Mouse (Mus musculus): Measurements from ENCODE around the gene Fam120b. TPM values are rescaled to one million over a fixed set of nuclear protein-coding genes. Genes with fewer than 3 reads are reported as not detected.
A peak's percentile ranks its signal among the peaks of the same experiment; 100 is the strongest.

Fam120b gene
- 42.4 and 45.0 TPM in 2 replicates for polyA plus RNA-seq (2015; fragmentation: Nextera tagmentation; extraction: Ambion mirVana)

DNA sequence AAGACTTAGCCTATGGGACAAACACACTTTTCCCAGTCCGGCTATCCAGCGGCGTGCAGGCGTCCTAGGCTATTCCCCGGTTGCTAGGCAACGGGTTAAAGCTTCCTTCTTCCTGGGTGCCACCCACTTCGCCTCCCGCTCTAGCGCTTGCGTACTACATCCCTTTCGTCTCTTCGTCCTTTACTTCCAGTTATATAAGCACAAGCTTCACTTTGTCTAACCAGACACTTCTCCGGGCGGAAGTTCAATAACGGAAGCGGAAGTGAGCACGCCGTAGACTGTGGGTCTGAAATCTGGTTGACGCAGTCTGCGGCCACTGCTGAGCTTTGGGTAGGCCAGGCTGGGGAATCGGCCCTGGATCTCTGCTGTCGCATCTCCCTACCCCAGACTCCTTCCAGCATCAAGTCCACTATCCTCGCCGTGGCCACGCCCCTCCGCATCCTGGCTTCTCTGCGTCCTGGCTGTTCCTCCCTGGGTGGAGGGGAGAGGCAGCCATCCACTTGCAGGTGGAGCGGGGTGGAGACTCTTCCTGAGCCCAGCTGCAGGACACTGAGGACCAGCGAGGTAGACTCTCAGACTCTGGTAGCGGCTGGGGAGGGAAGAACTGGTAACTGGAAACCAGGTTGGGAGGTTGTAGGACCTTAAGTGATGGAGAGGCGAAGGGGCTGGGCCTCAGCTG, at the start of gene Fam120b:
TSS of gene Fam120b (plus strand) at position 206 of the 679 bp plus-strand sequence.
- Histone ChIP-seq H3K4me3 (peak within 1 kb of the TSS; percentile 89), H3K4me2 (peak within 1 kb of the TSS; percentile 93), H3K9me3 (no peaks in the 10 kb centered on the region), H3K4me1 (replicated peaks) (peaks cover 36% of the 10 kb centered on the region), H3K27ac (replicated peaks) (peak within 1 kb of the TSS; percentile 94), H3K9ac (peak within 1 kb of the TSS; percentile 96), H3K27me3 (peaks cover 14% of the 10 kb centered on the region), H3K36me3 (no peaks in the 10 kb centered on the region)
- peak; percentile 98 for ATAC-seq (ENCODE audit: low read depth)
- WGBS: under 1% methylated on average over 31 of the region's 31 CpGs

DNA sequence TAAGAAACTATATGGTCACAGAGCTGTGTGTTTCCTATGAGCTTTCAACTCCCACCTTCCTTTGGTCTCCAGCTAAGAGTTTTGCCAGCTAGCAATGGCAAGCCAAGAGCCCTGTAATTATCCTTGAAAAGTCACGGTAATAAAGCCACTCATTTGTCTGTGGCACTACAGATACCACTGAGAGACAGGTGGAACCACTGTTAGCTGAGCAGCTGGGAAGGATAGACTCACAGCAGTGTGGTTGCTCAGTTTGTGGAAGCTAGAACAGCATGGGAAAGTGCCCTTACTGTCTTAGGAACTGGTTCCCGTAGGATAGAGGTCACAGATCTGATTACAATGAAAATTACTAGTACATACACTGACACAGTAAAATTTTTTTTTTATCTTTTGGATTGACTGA, 45.9 kb upstream of the Fam120b start:
- Histone ChIP-seq H3K4me3 (no peak overlapping the region), H3K27me3 (no peaks in the 10 kb centered on the region), H3K4me2 (no peak overlapping the region), H3K9me3 (no peaks in the 10 kb centered on the region), H3K4me1 (replicated peaks) (no peaks in the 10 kb centered on the region), H3K27ac (replicated peaks) (no peak overlapping the region), H3K9ac (no peak overlapping the region), H3K36me3 (no peaks in the 10 kb centered on the region)
- WGBS: 69% methylated on average over 2 of the region's 2 CpGs
- ATAC-seq (ENCODE audit: low read depth): no peak

DNA sequence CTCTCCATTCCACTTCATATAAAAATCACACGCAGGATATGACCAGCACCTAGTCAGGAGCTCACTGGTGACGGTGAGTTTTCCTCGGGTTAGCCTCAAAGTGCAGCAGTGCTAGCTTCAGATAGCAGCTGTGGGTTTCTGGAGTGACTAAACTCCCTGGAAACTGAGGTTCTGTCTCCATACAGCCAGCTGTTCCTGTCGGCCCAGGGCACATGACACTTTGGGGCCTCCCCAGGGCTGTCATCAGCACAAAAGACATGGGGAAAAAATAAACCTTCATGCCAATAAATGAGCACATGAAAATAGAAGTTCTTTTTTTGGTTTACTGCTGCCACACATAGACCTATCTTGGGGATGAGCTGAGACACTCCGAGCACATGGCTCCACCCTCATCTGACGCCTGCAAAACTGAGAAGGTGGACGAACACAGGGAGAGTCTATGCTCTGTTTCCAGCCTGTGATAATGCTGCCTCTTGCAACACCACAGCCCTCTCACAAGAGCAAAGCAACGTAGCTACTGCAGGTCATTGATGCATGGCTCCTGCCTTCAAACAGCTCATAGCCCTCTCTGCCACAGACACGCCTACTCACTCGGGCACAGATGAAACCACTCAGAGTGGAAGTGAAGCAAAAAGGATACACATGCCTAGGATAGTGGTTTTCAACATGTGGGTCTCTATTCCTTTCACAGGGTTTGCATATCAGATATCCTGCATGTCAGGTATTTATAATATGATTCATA, 43.0 kb upstream of the Fam120b start:
- Histone ChIP-seq H3K4me3 (no peak overlapping the region), H3K4me1 (replicated peaks) (no peaks in the 10 kb centered on the region), H3K4me2 (no peak overlapping the region), H3K27ac (replicated peaks) (no peak overlapping the region), H3K9ac (no peak overlapping the region), H3K9me3 (no peaks in the 10 kb centered on the region), H3K27me3 (no peaks in the 10 kb centered on the region), H3K36me3 (no peaks in the 10 kb centered on the region)
- 72% methylated on average over 10 of the region's 10 CpGs for WGBS
- ATAC-seq (ENCODE audit: low read depth): no peak

DNA sequence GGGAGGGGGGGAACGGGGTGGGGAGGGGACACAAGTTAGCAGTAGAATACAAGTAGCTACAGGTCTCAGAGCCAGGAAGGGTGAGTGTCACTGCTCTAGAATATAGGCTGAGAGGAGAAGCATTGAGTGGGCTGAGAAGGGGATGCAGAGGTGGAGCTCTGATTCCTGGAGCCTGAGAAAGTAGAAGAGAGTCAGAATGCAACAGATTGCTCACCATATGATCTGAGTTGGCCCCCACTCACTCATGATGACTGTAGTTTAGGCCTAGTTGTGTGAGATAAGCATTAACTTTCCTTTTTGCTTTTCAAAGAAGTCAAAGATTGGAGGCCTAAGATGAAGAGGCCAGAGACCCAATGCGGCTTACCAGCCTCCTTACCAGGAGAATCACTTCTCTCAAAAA, 42.0 kb upstream of the Fam120b start:
- no peak overlapping the region for H3K4me3 ChIP-seq
- WGBS: 83% methylated on average over 2 of the region's 2 CpGs
- no peak for ATAC-seq (ENCODE audit: low read depth)
- no peaks in the 10 kb centered on the region for H3K27me3 ChIP-seq
- H3K9ac ChIP-seq: no peak overlapping the region
- H3K36me3 ChIP-seq: no peaks in the 10 kb centered on the region
- H3K27ac ChIP-seq (replicated peaks): no peak overlapping the region
- no peaks in the 10 kb centered on the region for H3K9me3 ChIP-seq
- H3K4me2 ChIP-seq: no peak overlapping the region
- no peaks in the 10 kb centered on the region for H3K4me1 ChIP-seq (replicated peaks)

DNA sequence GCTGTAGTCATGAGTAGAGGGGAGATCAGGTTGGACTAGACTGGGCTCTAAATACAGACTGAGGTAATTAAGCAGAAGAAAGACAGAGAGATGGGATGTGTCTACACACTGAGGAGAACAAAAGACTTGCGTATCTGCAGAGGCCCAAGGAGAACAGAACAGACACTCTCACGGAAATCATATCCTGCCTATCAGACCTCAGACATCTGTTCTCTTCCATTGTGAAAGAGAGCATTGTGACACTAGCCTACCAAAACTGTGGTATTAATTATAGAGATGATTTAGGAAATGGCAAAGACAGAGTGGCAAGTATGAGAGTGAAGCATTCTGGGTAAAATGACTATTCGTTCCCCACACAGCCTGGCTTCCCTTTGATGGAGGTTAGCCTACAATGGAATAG, 40.9 kb upstream of the Fam120b start:
- H3K36me3 ChIP-seq: no peaks in the 10 kb centered on the region
- WGBS: 94% methylated on average over 3 of the region's 3 CpGs
- H3K4me3 ChIP-seq: no peak overlapping the region
- no peak for ATAC-seq (ENCODE audit: low read depth)
- no peaks in the 10 kb centered on the region for H3K4me1 ChIP-seq (replicated peaks)
- no peak overlapping the region for H3K4me2 ChIP-seq
- no peaks in the 10 kb centered on the region for H3K27me3 ChIP-seq
- no peaks in the 10 kb centered on the region for H3K9me3 ChIP-seq
- H3K9ac ChIP-seq: no peak overlapping the region
- no peak overlapping the region for H3K27ac ChIP-seq (replicated peaks)

DNA sequence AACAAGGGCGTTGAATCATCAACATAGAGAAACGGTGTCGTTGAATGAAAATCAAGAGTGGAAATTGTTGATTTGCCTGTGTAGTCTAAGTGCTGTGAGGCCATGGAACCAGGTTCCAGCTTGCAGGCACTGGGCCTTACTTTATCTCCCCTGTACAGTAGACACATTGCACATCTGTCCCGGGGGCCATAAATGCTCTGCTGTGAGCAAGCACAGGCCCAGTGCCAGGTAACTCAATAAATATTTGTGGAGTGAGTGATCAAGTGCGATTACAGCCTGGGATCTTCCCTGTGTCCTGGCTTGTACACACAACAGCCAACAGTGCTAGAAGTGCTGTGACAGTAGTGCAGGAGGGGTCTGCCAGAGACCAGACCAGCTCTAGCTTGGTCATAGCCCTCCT, 39.5 kb upstream of the Fam120b start:
- no peak overlapping the region for H3K27ac ChIP-seq (replicated peaks)
- H3K4me2 ChIP-seq: no peak overlapping the region
- no peaks in the 10 kb centered on the region for H3K36me3 ChIP-seq
- H3K9me3 ChIP-seq: no peaks in the 10 kb centered on the region
- no peaks in the 10 kb centered on the region for H3K27me3 ChIP-seq
- WGBS: 86% methylated on average over 5 of the region's 5 CpGs
- ATAC-seq (ENCODE audit: low read depth): no peak
- no peak overlapping the region for H3K4me3 ChIP-seq
- H3K4me1 ChIP-seq (replicated peaks): no peaks in the 10 kb centered on the region
- H3K9ac ChIP-seq: no peak overlapping the region

DNA sequence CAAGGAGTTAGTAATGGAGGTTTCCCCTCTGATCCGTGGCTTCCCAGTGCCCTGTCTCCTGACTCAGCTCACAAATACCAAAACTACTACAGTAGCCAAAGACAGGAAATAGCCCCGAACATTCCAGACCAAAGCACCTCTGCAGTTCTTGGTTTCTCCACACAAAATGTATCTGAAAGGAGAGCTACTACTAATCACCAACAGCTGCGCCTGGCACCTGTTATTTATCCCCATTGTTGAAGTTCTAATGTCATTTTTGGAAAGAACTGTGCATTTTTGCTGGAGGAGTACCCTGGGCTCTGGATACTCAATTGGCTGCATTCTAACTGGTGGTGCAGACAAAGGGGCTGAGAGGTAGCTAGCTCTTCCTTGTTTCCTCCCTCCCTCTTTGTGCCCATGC, 38.9 kb upstream of the Fam120b start:
- no peaks in the 10 kb centered on the region for H3K9me3 ChIP-seq
- H3K4me3 ChIP-seq: no peak overlapping the region
- H3K9ac ChIP-seq: no peak overlapping the region
- no peak for ATAC-seq (ENCODE audit: low read depth)
- no peaks in the 10 kb centered on the region for H3K36me3 ChIP-seq
- H3K4me1 ChIP-seq (replicated peaks): no peaks in the 10 kb centered on the region
- 79% methylated on average over 3 of the region's 3 CpGs for WGBS
- no peaks in the 10 kb centered on the region for H3K27me3 ChIP-seq
- H3K4me2 ChIP-seq: no peak overlapping the region
- H3K27ac ChIP-seq (replicated peaks): no peak overlapping the region

DNA sequence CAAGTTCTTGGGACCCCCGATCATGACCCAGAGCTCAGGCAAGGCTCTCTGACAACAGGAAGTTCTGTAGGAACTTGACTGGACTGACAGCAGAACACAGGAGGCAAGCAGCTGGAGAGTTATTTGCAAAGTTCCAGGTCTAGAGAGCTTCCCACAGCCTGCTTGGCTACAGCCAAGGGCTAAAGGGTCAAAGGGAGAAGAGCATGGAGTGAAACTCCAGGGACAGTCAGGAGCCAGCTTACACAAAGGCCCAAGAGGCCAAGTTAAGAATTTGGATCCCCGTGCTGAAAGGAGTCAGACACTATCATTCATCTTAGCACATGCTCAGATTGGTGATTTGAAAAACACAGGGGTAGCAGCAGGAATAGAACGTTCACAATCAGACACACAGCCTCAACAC, 32.3 kb upstream of the Fam120b start:
- Histone ChIP-seq H3K27ac (replicated peaks) (no peak overlapping the region), H3K27me3 (no peaks in the 10 kb centered on the region), H3K9ac (no peak overlapping the region), H3K4me3 (no peak overlapping the region), H3K4me1 (replicated peaks) (0 out of 2 replicates have a peak, but pooled peaks cover under 1% of the 10 kb centered on the region), H3K9me3 (no peaks in the 10 kb centered on the region), H3K4me2 (no peak overlapping the region), H3K36me3 (peaks cover 30% of the 10 kb centered on the region)
- ATAC-seq (ENCODE audit: low read depth): no peak
- WGBS: 75% methylated on average over 3 of the region's 3 CpGs

DNA sequence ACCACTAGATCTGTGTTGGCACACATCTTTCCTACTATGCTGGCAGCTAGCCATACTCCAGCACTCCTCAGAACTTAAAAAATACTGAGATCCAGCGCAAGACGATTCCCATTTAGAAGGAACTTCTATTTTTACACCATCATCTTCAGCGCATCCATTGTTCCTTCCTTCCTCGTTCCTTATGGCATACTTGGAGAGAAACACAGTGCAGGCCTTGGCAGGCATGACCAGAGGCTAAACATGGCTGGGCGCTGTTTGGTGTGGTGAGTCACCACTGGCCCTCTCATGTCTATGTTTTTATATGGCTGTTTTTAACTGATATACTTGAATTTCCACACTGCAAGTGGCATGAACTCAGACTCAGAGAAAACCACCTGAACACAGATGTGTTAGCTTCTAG, 30.4 kb upstream of the Fam120b start:
- no peak for ATAC-seq (ENCODE audit: low read depth)
- Histone ChIP-seq H3K9me3 (no peaks in the 10 kb centered on the region), H3K27me3 (no peaks in the 10 kb centered on the region), H3K4me1 (replicated peaks) (peaks cover 19% of the 10 kb centered on the region), H3K27ac (replicated peaks) (no peak overlapping the region), H3K9ac (no peak overlapping the region), H3K4me3 (no peak overlapping the region), H3K4me2 (no peak overlapping the region), H3K36me3 (peaks cover 50% of the 10 kb centered on the region)
- 87% methylated on average over 5 of the region's 5 CpGs for WGBS

DNA sequence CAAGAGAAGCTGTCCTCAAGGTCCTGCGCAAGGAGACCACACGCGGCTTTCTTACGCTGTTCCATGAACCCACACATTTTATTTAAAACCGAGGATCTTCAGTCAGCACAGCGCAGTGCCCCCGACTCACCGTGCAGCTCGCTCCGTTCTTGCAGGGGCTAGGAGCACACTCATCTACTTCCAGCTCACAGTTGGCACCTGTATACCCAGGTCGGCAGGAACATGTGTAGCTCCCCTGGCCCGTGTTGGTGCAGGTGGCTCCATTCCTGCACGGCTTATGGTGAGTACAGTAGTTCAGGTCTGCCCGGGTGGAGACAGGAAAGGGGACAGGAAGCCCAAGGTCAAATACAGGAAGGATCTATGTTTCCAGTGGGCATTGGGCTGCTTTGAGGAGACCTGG, 25.6 kb upstream of the Fam120b start:
- Histone ChIP-seq H3K27ac (replicated peaks) (no peak overlapping the region), H3K4me1 (replicated peaks) (peaks cover 60% of the 10 kb centered on the region), H3K4me2 (peak overlapping the region; percentile 91), H3K27me3 (no peaks in the 10 kb centered on the region), H3K36me3 (peaks cover 55% of the 10 kb centered on the region), H3K9me3 (no peaks in the 10 kb centered on the region), H3K4me3 (no peak overlapping the region; the same call in 1 of the 2 replicates), H3K9ac (no peak overlapping the region)
- ATAC-seq (ENCODE audit: low read depth): no peak
- WGBS: 91% methylated on average over 14 of the region's 14 CpGs

DNA sequence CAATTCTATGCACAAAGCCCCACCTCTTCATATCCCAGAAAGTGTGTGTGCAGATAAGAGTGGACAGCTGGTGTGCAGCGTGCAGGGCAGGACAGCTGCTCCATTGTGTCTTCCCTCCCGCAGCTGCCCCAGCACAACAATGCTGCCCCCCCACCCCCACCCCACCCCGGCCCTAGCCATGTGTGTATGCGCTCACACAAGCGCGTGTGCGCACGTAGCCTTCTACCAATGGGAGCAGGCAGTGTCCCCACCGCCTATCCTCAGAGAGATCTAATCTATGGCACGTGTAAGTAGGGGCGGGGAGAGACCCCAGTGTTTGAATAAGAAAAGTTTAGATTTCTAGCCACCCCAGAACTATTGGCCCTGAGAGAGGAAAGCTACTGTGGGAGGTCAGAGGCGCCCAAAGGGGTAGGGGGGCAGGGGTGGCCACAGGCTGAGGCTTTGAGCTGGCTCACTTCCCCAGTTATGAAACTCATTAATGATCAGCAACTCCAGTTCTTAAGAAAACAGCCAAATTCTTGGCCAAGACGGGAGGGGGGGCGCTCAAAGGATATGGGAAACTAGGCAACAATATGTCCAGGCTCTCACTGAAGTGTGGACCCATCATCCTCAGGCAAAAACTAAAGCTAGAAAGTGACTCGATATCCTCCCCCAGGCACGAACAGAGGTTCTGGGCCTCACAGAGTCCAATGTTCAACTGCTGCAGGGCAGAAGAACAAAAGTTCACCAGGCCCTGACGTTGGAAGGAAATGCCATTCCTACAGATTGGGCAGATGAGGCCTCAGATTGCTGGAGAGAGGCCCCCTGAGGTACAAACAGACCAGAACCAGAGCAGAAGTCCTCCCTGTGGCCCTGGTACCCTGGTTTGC, 23.8 kb upstream of the Fam120b start:
- Histone ChIP-seq H3K9me3 (no peaks in the 10 kb centered on the region), H3K36me3 (peaks cover 37% of the 10 kb centered on the region), H3K27ac (replicated peaks) (peak overlapping the region; percentile 42; the same call in 1 of the 2 replicates), H3K4me2 (peak overlapping the region; percentile 91), H3K4me3 (peak overlapping the region; percentile 91), H3K27me3 (no peaks in the 10 kb centered on the region), H3K4me1 (replicated peaks) (peaks cover 68% of the 10 kb centered on the region), H3K9ac (peak overlapping the region; percentile 91)
- 13% methylated on average over 17 of the region's 17 CpGs for WGBS
- no peak for ATAC-seq (ENCODE audit: low read depth)
